Mouse (Mus musculus): ENCODE results near the gene Arrdc2. TPM values are rescaled to one million over a fixed set of nuclear protein-coding genes. Genes with fewer than 3 reads are reported as not detected.

Gene Arrdc2
- polyA plus RNA-seq, 1 experiment from 2014 or later: 6.3 TPM

DNA sequence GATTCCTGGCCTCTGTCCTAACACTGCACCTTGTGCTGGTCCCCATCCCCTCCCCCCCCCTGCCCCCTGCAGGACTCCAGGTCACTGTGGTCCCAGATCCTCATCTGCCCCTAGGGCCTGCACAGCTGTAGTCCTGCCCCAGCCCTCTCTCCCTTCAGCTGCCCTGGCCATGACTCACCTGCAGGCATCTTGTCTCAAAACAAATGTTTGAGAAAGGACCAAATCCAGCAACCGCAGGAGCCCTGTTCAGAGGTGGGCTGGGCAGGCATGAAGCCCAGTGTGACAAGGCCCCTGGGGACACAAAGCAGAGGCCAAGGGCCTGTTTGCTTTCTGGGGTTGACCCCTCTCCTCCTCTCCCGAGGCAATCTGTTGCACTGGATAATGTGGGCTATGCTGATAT lies 38.7 kb upstream of the Arrdc2 start:
- Histone ChIP-seq H3K9ac (ENCODE audit: low read length) (no peak overlapping the region), H3K4me1 (replicated peaks; ENCODE audit: control insufficient read depth, insufficient read depth, low read length) (peaks cover 5% of the 10 kb centered on the region; the same call in 1 of the 2 replicates), H3K27ac (ENCODE audit: low read depth, low read length) (no peak overlapping the region), H3K36me3 (ENCODE audit: control insufficient read depth, insufficient read depth, low read length) (no peaks in the 10 kb centered on the region), H3K9me3 (ENCODE audit: control insufficient read depth, low read length) (no peaks in the 10 kb centered on the region), H3K4me2 (ENCODE audit: low read depth, low read length, severe bottlenecking) (no peak overlapping the region), H3K27me3 (ENCODE audit: control insufficient read depth, insufficient read depth, low read length) (no peaks in the 10 kb centered on the region), H3K4me3 (ENCODE audit: low read depth, low read length) (no peak overlapping the region)
- DNase-seq (ENCODE audit: low spot score) (no peak), ATAC-seq (replicated peaks; ENCODE audit: low FRiP score) (no peak)
- WGBS: 57% methylated on average over 2 of the region's 2 CpGs

- Histone ChIP-seq H3K9me3 (ENCODE audit: control insufficient read depth, low read length) (no peaks in the 10 kb centered on the region), H3K4me1 (replicated peaks; ENCODE audit: control insufficient read depth, insufficient read depth, low read length) (peaks cover 8% of the 10 kb centered on the region; the same call in 1 of the 2 replicates), H3K4me3 (ENCODE audit: low read depth, low read length) (no peak overlapping the region), H3K9ac (ENCODE audit: low read length) (no peak overlapping the region), H3K27ac (ENCODE audit: low read depth, low read length) (no peak overlapping the region), H3K27me3 (ENCODE audit: control insufficient read depth, insufficient read depth, low read length) (no peaks in the 10 kb centered on the region), H3K36me3 (ENCODE audit: control insufficient read depth, insufficient read depth, low read length) (no peaks in the 10 kb centered on the region), H3K4me2 (ENCODE audit: low read depth, low read length, severe bottlenecking) (no peak overlapping the region)
- DNase-seq (ENCODE audit: low spot score) (no peak), ATAC-seq (replicated peaks; ENCODE audit: low FRiP score) (no peak)
- 72% methylated on average over 4 of the region's 4 CpGs for WGBS
Observed at GRCm38 (mm10) chr8:70876382-70876781, 36.9 kb upstream of the Arrdc2 start.

DNA sequence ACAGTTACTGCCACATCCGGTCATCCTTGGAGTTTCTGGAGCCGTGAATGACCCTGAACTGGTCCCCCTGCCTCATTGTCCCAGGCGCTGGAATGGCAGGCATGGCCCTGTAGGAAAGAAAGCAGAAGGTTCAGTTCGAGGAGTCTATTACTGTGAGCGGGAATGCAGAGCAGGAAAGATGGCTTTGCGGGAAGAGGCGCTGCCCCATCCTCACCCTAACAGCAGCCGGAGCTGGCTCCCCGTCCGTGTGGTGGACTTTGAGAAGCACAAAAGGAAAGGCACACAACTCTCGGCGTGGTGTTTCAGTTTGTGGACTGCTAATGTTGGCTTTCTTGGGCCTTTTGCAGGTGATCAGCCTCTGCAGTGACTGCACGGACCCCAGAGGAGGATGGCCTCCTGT lies 34.9 kb upstream of the Arrdc2 start:
- WGBS: 92% methylated on average over 13 of the region's 13 CpGs
- Histone ChIP-seq H3K4me2 (ENCODE audit: low read depth, low read length, severe bottlenecking) (no peak overlapping the region), H3K4me1 (replicated peaks; ENCODE audit: control insufficient read depth, insufficient read depth, low read length) (0 out of 2 replicates have a peak, but pooled peaks cover 3% of the 10 kb centered on the region), H3K27ac (ENCODE audit: low read depth, low read length) (no peak overlapping the region), H3K36me3 (ENCODE audit: control insufficient read depth, insufficient read depth, low read length) (no peaks in the 10 kb centered on the region), H3K9ac (ENCODE audit: low read length) (peak overlapping the region; percentile 68; the same call in 1 of the 2 replicates), H3K9me3 (ENCODE audit: control insufficient read depth, low read length) (no peaks in the 10 kb centered on the region), H3K27me3 (ENCODE audit: control insufficient read depth, insufficient read depth, low read length) (no peaks in the 10 kb centered on the region), H3K4me3 (ENCODE audit: low read depth, low read length) (no peak overlapping the region)
- DNase-seq (ENCODE audit: low spot score) (no peak), ATAC-seq (replicated peaks; ENCODE audit: low FRiP score) (no peak)

GRCm38 (mm10) chr8:70873364-70873985 lies 34.0 kb upstream of the Arrdc2 start, which contains the start of gene Ccdc124:
Gene Ccdc124 (minus strand): TSS chr8:70873935.
- Histone ChIP-seq H3K4me1 (replicated peaks; ENCODE audit: control insufficient read depth, insufficient read depth, low read length) (peaks cover 9% of the 10 kb centered on the region; the same call in 1 of the 2 replicates), H3K9me3 (ENCODE audit: control insufficient read depth, low read length) (no peaks in the 10 kb centered on the region), H3K4me3 (ENCODE audit: low read depth, low read length) (peak within 1 kb of the TSS; percentile 72), H3K27ac (ENCODE audit: low read depth, low read length) (peak within 1 kb of the TSS; percentile 77), H3K27me3 (ENCODE audit: control insufficient read depth, insufficient read depth, low read length) (no peaks in the 10 kb centered on the region), H3K4me2 (ENCODE audit: low read depth, low read length, severe bottlenecking) (peak within 1 kb of the TSS; percentile 90), H3K36me3 (ENCODE audit: control insufficient read depth, insufficient read depth, low read length) (no peaks in the 10 kb centered on the region), H3K9ac (ENCODE audit: low read length) (peak within 1 kb of the TSS; percentile 68)
- DNase-seq (ENCODE audit: low spot score) (peak; percentile 98), ATAC-seq (replicated peaks; ENCODE audit: low FRiP score) (peak; percentile 89)
- under 1% methylated on average over 46 of the region's 46 CpGs for WGBS

- DNase-seq (ENCODE audit: low spot score): no peak
- Histone ChIP-seq H3K36me3 (ENCODE audit: control insufficient read depth, insufficient read depth, low read length) (no peaks in the 10 kb centered on the region), H3K27me3 (ENCODE audit: control insufficient read depth, insufficient read depth, low read length) (no peaks in the 10 kb centered on the region), H3K9ac (ENCODE audit: low read length) (peak overlapping the region; percentile 68), H3K4me1 (replicated peaks; ENCODE audit: control insufficient read depth, insufficient read depth, low read length) (peaks cover 9% of the 10 kb centered on the region; the same call in 1 of the 2 replicates), H3K9me3 (ENCODE audit: control insufficient read depth, low read length) (no peaks in the 10 kb centered on the region), H3K4me2 (ENCODE audit: low read depth, low read length, severe bottlenecking) (peak overlapping the region; percentile 90), H3K4me3 (ENCODE audit: low read depth, low read length) (peak overlapping the region; percentile 72), H3K27ac (ENCODE audit: low read depth, low read length) (peak overlapping the region; percentile 77; the same call in 1 of the 2 replicates)
- WGBS: 9% methylated on average over 28 of the region's 31 CpGs
- ATAC-seq (replicated peaks; ENCODE audit: low FRiP score): no peak
Observed at GRCm38 (mm10) chr8:70872643-70873363, 33.3 kb upstream of the Arrdc2 start.

- H3K9me3 ChIP-seq (ENCODE audit: control insufficient read depth, low read length): no peaks in the 10 kb centered on the region
- WGBS: 87% methylated on average over 5 of the region's 5 CpGs
Observed at GRCm38 (mm10) chr8:70871195-70871807, 31.8 kb upstream of the Arrdc2 start.

DNA sequence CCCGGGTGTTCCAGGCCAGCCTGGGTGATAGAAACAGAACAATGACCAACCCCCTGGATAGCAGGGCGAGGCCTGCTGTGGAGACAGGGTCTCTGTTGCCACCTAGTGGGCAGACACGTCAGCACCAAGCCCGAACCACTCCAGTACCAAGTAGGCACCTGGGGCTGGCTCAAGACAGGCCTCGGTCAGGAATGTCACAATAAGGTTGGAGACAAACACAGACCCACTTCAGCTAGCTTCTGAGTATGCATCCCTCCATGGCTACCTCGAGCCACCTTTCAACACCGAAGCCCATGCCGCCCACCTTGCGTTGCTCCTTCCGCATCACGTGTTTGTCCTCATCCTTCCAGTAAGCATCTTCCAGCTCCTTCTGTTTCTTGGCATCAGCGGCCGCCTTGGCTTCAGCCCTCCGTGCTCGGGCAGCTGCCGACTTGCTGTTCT lies 30.1 kb upstream of the Arrdc2 start:
- ATAC-seq (replicated peaks; ENCODE audit: low FRiP score) (no peak), DNase-seq (ENCODE audit: low spot score) (peak; percentile 80)
- no peak overlapping the region for H3K4me2 ChIP-seq (ENCODE audit: low read depth, low read length, severe bottlenecking)
- peaks cover 20% of the 10 kb centered on the region for H3K4me1 ChIP-seq (replicated peaks; ENCODE audit: control insufficient read depth, insufficient read depth, low read length)
- H3K9ac ChIP-seq (ENCODE audit: low read length): 0 out of 2 replicates have a peak overlapping the region, but pooled peaks have one; percentile 4
- H3K4me3 ChIP-seq (ENCODE audit: low read depth, low read length): no peak overlapping the region
- H3K9me3 ChIP-seq (ENCODE audit: control insufficient read depth, low read length): no peaks in the 10 kb centered on the region
- no peak overlapping the region for H3K27ac ChIP-seq (ENCODE audit: low read depth, low read length)
- H3K27me3 ChIP-seq (ENCODE audit: control insufficient read depth, insufficient read depth, low read length): no peaks in the 10 kb centered on the region
- no peaks in the 10 kb centered on the region for H3K36me3 ChIP-seq (ENCODE audit: control insufficient read depth, insufficient read depth, low read length)
- WGBS: 46% methylated on average over 16 of the region's 16 CpGs

More at GRCm38 (mm10) chr8:70871195-70871807, 31.8 kb upstream of the Arrdc2 start:
- H3K4me1 ChIP-seq (replicated peaks; ENCODE audit: control insufficient read depth, insufficient read depth, low read length): peaks cover 11% of the 10 kb centered on the region; the same call in 1 of the 2 replicates
- ATAC-seq (replicated peaks; ENCODE audit: low FRiP score) (no peak), DNase-seq (ENCODE audit: low spot score) (no peak)
- H3K4me3 ChIP-seq (ENCODE audit: low read depth, low read length): no peak overlapping the region
- H3K27me3 ChIP-seq (ENCODE audit: control insufficient read depth, insufficient read depth, low read length): no peaks in the 10 kb centered on the region
- no peak overlapping the region for H3K27ac ChIP-seq (ENCODE audit: low read depth, low read length)
- H3K9ac ChIP-seq (ENCODE audit: low read length): no peak overlapping the region
- H3K36me3 ChIP-seq (ENCODE audit: control insufficient read depth, insufficient read depth, low read length): no peaks in the 10 kb centered on the region
- no peak overlapping the region for H3K4me2 ChIP-seq (ENCODE audit: low read depth, low read length, severe bottlenecking)

DNA sequence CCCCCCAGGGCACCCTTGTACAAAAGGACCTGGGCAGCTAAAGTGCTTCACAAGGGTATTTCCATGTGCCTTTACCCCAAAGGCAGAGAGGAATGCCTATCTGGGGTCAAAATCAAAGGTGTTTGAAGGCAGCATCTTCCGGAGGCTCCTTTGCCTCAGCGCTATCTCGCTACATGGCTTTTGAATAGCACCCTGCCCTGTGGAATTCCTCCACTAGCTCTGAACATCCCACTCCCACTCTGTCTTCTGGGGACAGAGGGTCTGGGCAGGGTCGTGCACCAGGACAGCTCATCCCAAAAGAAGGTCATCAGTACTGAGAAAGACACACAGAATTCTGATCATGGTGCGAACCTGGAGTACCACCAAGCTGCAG lies 29.7 kb upstream of the Arrdc2 start:
- Histone ChIP-seq H3K4me2 (ENCODE audit: low read depth, low read length, severe bottlenecking) (peak overlapping the region; percentile 26; the same call in 1 of the 2 replicates), H3K4me1 (replicated peaks; ENCODE audit: control insufficient read depth, insufficient read depth, low read length) (peaks cover 24% of the 10 kb centered on the region), H3K27ac (ENCODE audit: low read depth, low read length) (0 out of 2 replicates have a peak overlapping the region, but pooled peaks have one; percentile 0), H3K9me3 (ENCODE audit: control insufficient read depth, low read length) (no peaks in the 10 kb centered on the region), H3K36me3 (ENCODE audit: control insufficient read depth, insufficient read depth, low read length) (no peaks in the 10 kb centered on the region), H3K9ac (ENCODE audit: low read length) (peak overlapping the region; percentile 35), H3K4me3 (ENCODE audit: low read depth, low read length) (no peak overlapping the region; the same call in 1 of the 2 replicates), H3K27me3 (ENCODE audit: control insufficient read depth, insufficient read depth, low read length) (no peaks in the 10 kb centered on the region)
- ATAC-seq (replicated peaks; ENCODE audit: low FRiP score): no peak
- WGBS: 31% methylated on average over 5 of the region's 5 CpGs
- DNase-seq (ENCODE audit: low spot score): no peak
